Mouse (Mus musculus): Measurements from ENCODE around the gene Lrr1. TPM values are rescaled to one million over a fixed set of nuclear protein-coding genes. Genes with fewer than 3 reads are reported as not detected.

The Lrr1 gene
- polyA plus RNA-seq, 1 experiment from 2014 or later = 8.8 TPM

GRCm38 (mm10) chr12:69211057-69211456 is 42.4 kb downstream of the Lrr1 start:
- WGBS (ENCODE audit: insufficient replicate concordance) = 78% methylated on average over 5 of the region's 5 CpGs
- no peak overlapping the region for H3K4me2 ChIP-seq (ENCODE audit: low read depth, low read length)
- TF ChIP-seq EP300 (IDR thresholded peaks at IDR 0.05; ENCODE audit: low read depth) (no peak), CTCF (IDR thresholded peaks at IDR 0.05; ENCODE audit: low read depth) (peak; percentile 52)
- H3K27ac ChIP-seq (ENCODE audit: low read depth) = no peak overlapping the region
- no peak overlapping the region for H3K4me3 ChIP-seq (ENCODE audit: low read depth, low read length)
- H3K27me3 ChIP-seq (ENCODE audit: insufficient read depth, low read length) = no peaks in the 10 kb centered on the region
- DNase-seq = no peak
- H3K9ac ChIP-seq (replicated peaks) = no peak overlapping the region
- peaks cover 33% of the 10 kb centered on the region for H3K36me3 ChIP-seq (replicated peaks; ENCODE audit: insufficient read depth, low read length)
- no peaks in the 10 kb centered on the region for H3K4me1 ChIP-seq (ENCODE audit: insufficient read depth)
- H3K9me3 ChIP-seq (ENCODE audit: low read length) = no peaks in the 10 kb centered on the region
- no peak for ATAC-seq

- H3K4me2 ChIP-seq (ENCODE audit: low read depth, low read length) = no peak overlapping the region
- peaks cover 41% of the 10 kb centered on the region for H3K36me3 ChIP-seq (replicated peaks; ENCODE audit: insufficient read depth, low read length)
- WGBS (ENCODE audit: insufficient replicate concordance) = 90% methylated on average over 13 of the region's 13 CpGs
- H3K9ac ChIP-seq (replicated peaks) = no peak overlapping the region
- no peaks in the 10 kb centered on the region for H3K9me3 ChIP-seq (ENCODE audit: low read length)
- TF ChIP-seq CTCF (IDR thresholded peaks at IDR 0.05; ENCODE audit: low read depth) (0 out of 2 replicates have a peak, but pooled peaks have one; percentile 1), EP300 (IDR thresholded peaks at IDR 0.05; ENCODE audit: low read depth) (no peak)
- no peak for DNase-seq
- H3K27me3 ChIP-seq (ENCODE audit: insufficient read depth, low read length) = no peaks in the 10 kb centered on the region
- H3K4me1 ChIP-seq (ENCODE audit: insufficient read depth) = no peaks in the 10 kb centered on the region
- no peak overlapping the region for H3K27ac ChIP-seq (ENCODE audit: low read depth)
- no peak overlapping the region for H3K4me3 ChIP-seq (ENCODE audit: low read depth, low read length)
- no peak for ATAC-seq
Measured at GRCm38 (mm10) chr12:69213186-69213777, 44.7 kb downstream of the Lrr1 start.

GRCm38 (mm10) chr12:69214393-69214792 is 45.8 kb downstream of the Lrr1 start:
- Histone ChIP-seq H3K9ac (replicated peaks) (no peak overlapping the region), H3K4me2 (ENCODE audit: low read depth, low read length) (no peak overlapping the region), H3K4me1 (ENCODE audit: insufficient read depth) (no peaks in the 10 kb centered on the region), H3K27me3 (ENCODE audit: insufficient read depth, low read length) (no peaks in the 10 kb centered on the region), H3K36me3 (replicated peaks; ENCODE audit: insufficient read depth, low read length) (peaks cover 45% of the 10 kb centered on the region), H3K4me3 (ENCODE audit: low read depth, low read length) (no peak overlapping the region), H3K27ac (ENCODE audit: low read depth) (no peak overlapping the region), H3K9me3 (ENCODE audit: low read length) (no peaks in the 10 kb centered on the region)
- ATAC-seq (no peak), DNase-seq (no peak)
- TF ChIP-seq CTCF (IDR thresholded peaks at IDR 0.05; ENCODE audit: low read depth) (no peak), EP300 (IDR thresholded peaks at IDR 0.05; ENCODE audit: low read depth) (no peak)
- WGBS (ENCODE audit: insufficient replicate concordance) = 78% methylated on average over 7 of the region's 7 CpGs

GRCm38 (mm10) chr12:69215000-69215785 is 46.6 kb downstream of the Lrr1 start:
- H3K4me2 ChIP-seq (ENCODE audit: low read depth, low read length) = no peak overlapping the region
- no peaks in the 10 kb centered on the region for H3K27me3 ChIP-seq (ENCODE audit: insufficient read depth, low read length)
- H3K9me3 ChIP-seq (ENCODE audit: low read length) = no peaks in the 10 kb centered on the region
- no peaks in the 10 kb centered on the region for H3K4me1 ChIP-seq (ENCODE audit: insufficient read depth)
- H3K27ac ChIP-seq (ENCODE audit: low read depth) = no peak overlapping the region
- DNase-seq (no peak), ATAC-seq (no peak)
- no peak overlapping the region for H3K9ac ChIP-seq (replicated peaks)
- H3K4me3 ChIP-seq (ENCODE audit: low read depth, low read length) = no peak overlapping the region
- 83% methylated on average over 3 of the region's 3 CpGs for WGBS (ENCODE audit: insufficient replicate concordance)
- H3K36me3 ChIP-seq (replicated peaks; ENCODE audit: insufficient read depth, low read length) = peaks cover 45% of the 10 kb centered on the region
- TF ChIP-seq CTCF (IDR thresholded peaks at IDR 0.05; ENCODE audit: low read depth) = no peak
- no peak for TF ChIP-seq EP300 (IDR thresholded peaks at IDR 0.05; ENCODE audit: low read depth)

- H3K27me3 ChIP-seq (ENCODE audit: insufficient read depth, low read length) = no peaks in the 10 kb centered on the region
- TF ChIP-seq EP300 (IDR thresholded peaks at IDR 0.05; ENCODE audit: low read depth) (no peak), CTCF (IDR thresholded peaks at IDR 0.05; ENCODE audit: low read depth) (no peak)
- H3K27ac ChIP-seq (ENCODE audit: low read depth) = no peak overlapping the region
- no peak overlapping the region for H3K9ac ChIP-seq (replicated peaks)
- H3K4me3 ChIP-seq (ENCODE audit: low read depth, low read length) = no peak overlapping the region
- 89% methylated on average over 7 of the region's 7 CpGs for WGBS (ENCODE audit: insufficient replicate concordance)
- H3K4me1 ChIP-seq (ENCODE audit: insufficient read depth) = no peaks in the 10 kb centered on the region
- DNase-seq = no peak
- no peaks in the 10 kb centered on the region for H3K9me3 ChIP-seq (ENCODE audit: low read length)
- H3K36me3 ChIP-seq (replicated peaks; ENCODE audit: insufficient read depth, low read length) = peaks cover 50% of the 10 kb centered on the region
- H3K4me2 ChIP-seq (ENCODE audit: low read depth, low read length) = no peak overlapping the region
- no peak for ATAC-seq
Measured at GRCm38 (mm10) chr12:69216587-69216986, 48.0 kb downstream of the Lrr1 start.

- Histone ChIP-seq H3K9ac (replicated peaks) (no peak overlapping the region), H3K27ac (ENCODE audit: low read depth) (no peak overlapping the region), H3K4me1 (ENCODE audit: insufficient read depth) (no peaks in the 10 kb centered on the region), H3K4me3 (ENCODE audit: low read depth, low read length) (no peak overlapping the region), H3K27me3 (ENCODE audit: insufficient read depth, low read length) (no peaks in the 10 kb centered on the region), H3K4me2 (ENCODE audit: low read depth, low read length) (no peak overlapping the region), H3K9me3 (ENCODE audit: low read length) (no peaks in the 10 kb centered on the region), H3K36me3 (replicated peaks; ENCODE audit: insufficient read depth, low read length) (peaks cover 40% of the 10 kb centered on the region)
- DNase-seq (no peak), ATAC-seq (peak; percentile 82)
- 87% methylated on average over 19 of the region's 19 CpGs for WGBS (ENCODE audit: insufficient replicate concordance)
- TF ChIP-seq EP300 (IDR thresholded peaks at IDR 0.05; ENCODE audit: low read depth) (no peak), CTCF (IDR thresholded peaks at IDR 0.05; ENCODE audit: low read depth) (no peak)
Measured at GRCm38 (mm10) chr12:69220613-69221277, 52.1 kb downstream of the Lrr1 start.

Data from liver, postnatal 0 days (tissue).